Mouse (Mus musculus) kidney, embryonic 14.5 days (tissue): ENCODE data around the gene 2410015M20Rik. TPM values are rescaled to one million over a fixed set of nuclear protein-coding genes. Genes with fewer than 3 reads are reported as not detected.

Source experiments
- ATAC-seq: fragments of 200-750 bp; cut with Nextera tagmentation; 2 replicates; pipeline ENCODE4 v1.8.0; 2017; ENCODE audit warnings: moderate number of reproducible peaks, mild to moderate bottlenecking, moderate TSS enrichment, moderate library complexity; ENCODE audit not compliant: low FRiP score, low TSS enrichment
- H3K27ac ChIP-seq: fragments of 300-500 bp; sonication (generic); 2 replicates; pipeline ENCODE4 v1.5.1; 2014; ENCODE audit warnings: low read depth, mild to moderate bottlenecking, low read length, moderate library complexity, mixed read lengths
- H3K27me3 ChIP-seq: fragments of 300-500 bp; sonication (generic); 2 replicates; pipeline ENCODE4 v1.6.1; 2014; ENCODE audit warnings: mild to moderate bottlenecking, low read length; ENCODE audit not compliant: control insufficient read depth, insufficient read depth
- H3K36me3 ChIP-seq: fragments of 300-500 bp; sonication (generic); 2 replicates; pipeline ENCODE4 v1.6.1; 2014; ENCODE audit warnings: low read length, mixed read lengths; ENCODE audit not compliant: control insufficient read depth, insufficient read depth
- H3K4me1 ChIP-seq: fragments of 300-500 bp; sonication (generic); 2 replicates; pipeline ENCODE4 v1.6.1; 2014; ENCODE audit warnings: low read length, mixed read lengths; ENCODE audit not compliant: control insufficient read depth, insufficient read depth
- H3K4me2 ChIP-seq: fragments of 300-500 bp; sonication (generic); replicated peaks from 2 replicates; pipeline ENCODE4 v1.6.1; 2014; ENCODE audit warnings: low read depth, mild to moderate bottlenecking, low read length
- H3K4me3 ChIP-seq: fragments of 300-500 bp; sonication (generic); 2 replicates; pipeline ENCODE4 v1.5.1; 2014; ENCODE audit warnings: mild to moderate bottlenecking, low read length
- H3K9ac ChIP-seq: fragments of 300-500 bp; sonication (generic); 2 replicates; pipeline ENCODE4 v1.6.1; 2014; ENCODE audit warnings: low read depth, mild to moderate bottlenecking, low read length, moderate library complexity
- H3K9me3 ChIP-seq: fragments of 300-500 bp; sonication (generic); 2 replicates; pipeline ENCODE4 v1.6.1; 2016; ENCODE audit warnings: low read length; ENCODE audit not compliant: control insufficient read depth
- WGBS: fragments of 180-500 bp; shearing (Covaris S2); extraction: QIAGEN DNeasy Blood & Tissue Kit; methylation state at CpG from one replicate; pipeline ENCODE4 v1.1.7; 2014; 5-methylcytosine and 5-hydroxymethylcytosine counted together
- polyA plus RNA-seq: library from polyadenylated mRNA; unstranded; fragments of >200 nt; fragmentation: Nextera tagmentation; extraction: Ambion mirVana; gene quantifications from 2 replicates; pipeline ENCODE4 v1.2.1, GENCODE M21; 2014

Gene 2410015M20Rik
- polyA plus RNA-seq, 1 experiment from 2014 or later: 234 TPM

DNA sequence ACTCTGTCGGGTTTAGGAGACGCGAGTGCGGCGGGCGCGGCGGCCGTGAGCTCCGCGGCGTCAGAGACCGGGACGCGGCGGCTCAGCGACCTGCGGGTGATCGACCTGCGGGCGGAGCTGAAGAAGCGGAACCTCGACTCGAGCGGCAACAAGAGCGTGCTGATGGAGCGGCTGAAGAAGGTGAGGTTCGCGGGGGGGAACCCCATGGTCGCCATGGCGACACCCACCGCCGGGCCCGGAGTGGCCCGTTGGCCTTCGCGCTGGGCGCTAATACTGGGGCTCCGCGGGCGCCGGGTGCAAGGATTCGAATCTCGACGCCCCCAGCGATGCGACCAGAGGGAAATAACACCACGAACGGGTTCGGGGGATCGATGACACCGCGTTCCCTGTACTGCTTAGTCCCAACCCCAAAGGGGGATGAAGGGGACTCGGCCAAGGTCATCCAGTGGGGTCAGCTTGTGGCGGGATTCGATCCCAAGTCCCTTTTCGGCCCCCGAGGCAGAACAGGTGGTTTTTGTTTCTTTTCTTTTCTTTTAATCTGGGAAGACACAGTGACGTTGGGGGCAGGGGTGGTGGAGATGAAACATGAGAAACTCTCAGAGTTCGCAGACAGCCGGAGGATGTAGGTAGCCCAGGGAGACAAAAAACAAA is 24.3 kb downstream of the 2410015M20Rik start:
- Histone ChIP-seq H3K9me3 (no peaks in the 10 kb centered on the region), H3K4me1 (peaks cover 25% of the 10 kb centered on the region), H3K4me3 (peak overlapping the region; percentile 98), H3K9ac (peak overlapping the region; percentile 93), H3K4me2 (peak overlapping the region; percentile 90), H3K27me3 (no peaks in the 10 kb centered on the region), H3K27ac (peak overlapping the region; percentile 94), H3K36me3 (peaks cover 71% of the 10 kb centered on the region)
- WGBS: under 1% methylated on average over 55 of the region's 61 CpGs
- peak; percentile 12 for ATAC-seq

DNA sequence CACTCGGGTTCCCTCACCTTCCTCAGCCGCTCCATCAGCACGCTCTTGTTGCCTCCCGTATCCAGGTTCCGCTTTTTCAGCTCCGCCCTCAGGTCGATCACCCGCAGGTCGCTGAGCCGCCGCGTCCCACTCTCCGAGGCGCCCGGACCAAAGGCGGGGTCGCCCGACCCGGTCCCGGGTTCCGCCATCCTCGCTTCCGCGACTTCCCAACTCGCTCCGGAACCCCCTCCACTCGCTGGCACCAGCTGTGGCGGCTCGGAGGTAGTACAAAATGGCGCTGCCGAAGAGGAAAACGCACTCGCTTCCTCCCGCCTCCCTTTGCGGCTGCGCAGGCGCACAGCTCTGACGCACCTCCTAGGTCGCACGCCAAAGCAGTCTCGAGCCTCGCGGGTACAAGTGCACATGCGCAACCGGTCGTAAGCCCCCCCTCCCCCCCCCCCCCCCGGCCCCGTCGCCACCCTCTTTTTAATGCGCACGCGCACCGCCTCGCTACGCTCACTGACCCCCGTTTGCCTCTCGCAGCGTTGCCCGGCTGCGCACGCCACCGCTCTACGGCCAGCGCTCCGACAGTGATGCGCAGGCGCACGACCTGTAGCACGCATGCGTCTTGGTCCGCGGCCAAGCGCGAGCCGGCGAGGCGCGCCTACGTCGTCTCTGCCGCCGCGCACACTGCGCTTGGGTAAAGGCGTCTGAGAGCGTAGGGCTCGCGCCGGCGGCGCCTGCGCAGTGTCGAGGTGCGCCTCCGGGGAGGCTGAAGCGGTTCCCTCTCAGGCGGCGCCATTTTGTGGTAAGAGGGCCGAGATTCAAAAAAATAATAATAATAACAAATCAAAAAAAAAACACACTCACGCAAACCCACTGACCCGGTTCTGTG is 25.1 kb downstream of the 2410015M20Rik start, which contains the start of the genes Safb2 and Safb:
Gene Safb2, minus strand, starts transcription at position 329 of the 874 bp plus-strand sequence.
Gene Safb, plus strand, starts transcription at position 569 of the 874 bp plus-strand sequence.
- H3K27me3 ChIP-seq: no peaks in the 10 kb centered on the region
- peak within 1 kb of the TSS; percentile 93 for H3K9ac ChIP-seq
- WGBS: under 1% methylated on average over 82 of the region's 101 CpGs
- H3K4me1 ChIP-seq: peaks cover 25% of the 10 kb centered on the region
- peak within 1 kb of the TSS; percentile 98 for H3K4me3 ChIP-seq
- no peaks in the 10 kb centered on the region for H3K9me3 ChIP-seq
- peak; percentile 97 for ATAC-seq
- H3K27ac ChIP-seq: peak within 1 kb of the TSS; percentile 94
- H3K4me2 ChIP-seq: peak within 1 kb of the TSS; percentile 90
- peaks cover 69% of the 10 kb centered on the region for H3K36me3 ChIP-seq

DNA sequence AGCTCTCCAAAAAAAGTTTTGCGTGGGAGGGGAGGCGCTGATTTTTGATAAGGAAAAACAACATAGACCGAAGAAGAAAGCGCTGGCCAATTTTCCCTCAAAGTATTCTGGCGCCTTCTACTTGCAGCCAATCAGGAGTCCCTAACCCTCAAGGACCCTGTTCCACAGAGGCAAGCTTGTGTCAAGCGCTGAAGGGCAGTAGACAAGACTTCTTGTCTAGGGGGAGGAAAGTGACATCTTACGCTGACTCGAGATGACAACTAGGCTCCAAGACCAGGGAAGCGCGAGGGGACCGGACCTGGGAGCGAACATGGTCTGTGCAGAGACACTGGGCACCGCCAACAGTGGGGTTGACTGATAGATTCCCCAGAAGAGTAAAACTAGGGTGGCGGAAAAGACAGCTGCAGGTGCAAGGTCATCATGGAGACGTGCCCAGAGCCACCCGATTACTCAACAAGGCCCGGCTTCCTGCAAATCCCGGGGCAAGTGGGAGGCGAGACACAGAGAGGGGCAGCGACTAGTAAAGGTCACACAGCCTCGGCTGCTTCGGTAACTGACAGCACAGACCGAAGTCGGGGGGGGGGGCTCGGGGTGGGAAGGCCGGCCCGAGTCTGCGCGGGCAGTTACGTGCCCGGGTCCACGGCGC is 25.8 kb downstream of the 2410015M20Rik start:
- peak overlapping the region; percentile 91 for H3K27ac ChIP-seq
- no peaks in the 10 kb centered on the region for H3K27me3 ChIP-seq
- peaks cover 69% of the 10 kb centered on the region for H3K36me3 ChIP-seq
- H3K4me1 ChIP-seq: peaks cover 25% of the 10 kb centered on the region
- ATAC-seq: no peak
- H3K9me3 ChIP-seq: no peaks in the 10 kb centered on the region
- 2% methylated on average over 33 of the region's 33 CpGs for WGBS
- H3K4me3 ChIP-seq: peak overlapping the region; percentile 94
- peak overlapping the region; percentile 89 for H3K4me2 ChIP-seq
- peak overlapping the region; percentile 89 for H3K9ac ChIP-seq

DNA sequence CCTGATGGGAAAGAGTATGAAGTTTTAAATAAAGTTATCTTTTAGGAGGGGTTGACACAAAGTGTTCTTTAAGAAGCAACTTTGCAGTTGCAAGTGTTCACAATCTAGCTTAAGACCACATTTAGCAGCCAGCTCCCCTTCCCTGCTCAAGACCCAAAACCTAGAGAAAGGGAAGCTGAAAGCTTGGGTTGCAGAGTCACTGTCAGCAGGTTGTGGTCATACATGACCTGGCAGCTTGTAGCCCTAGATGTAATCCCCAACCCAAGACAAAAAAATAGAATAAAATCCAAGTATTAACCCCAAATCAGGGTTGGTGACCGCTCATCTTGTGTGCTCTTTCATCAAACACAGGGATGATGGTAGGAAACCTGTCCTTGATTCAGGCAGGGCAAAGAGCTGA is 26.5 kb downstream of the 2410015M20Rik start:
- Histone ChIP-seq H3K27me3 (no peaks in the 10 kb centered on the region), H3K4me1 (peaks cover 25% of the 10 kb centered on the region), H3K4me2 (peak overlapping the region; percentile 89), H3K4me3 (peak overlapping the region; percentile 94), H3K9me3 (no peaks in the 10 kb centered on the region), H3K27ac (no peak overlapping the region), H3K36me3 (peaks cover 69% of the 10 kb centered on the region), H3K9ac (peak overlapping the region; percentile 89)
- no peak for ATAC-seq
- WGBS: 88% methylated on average over 1 of the region's 1 CpGs

DNA sequence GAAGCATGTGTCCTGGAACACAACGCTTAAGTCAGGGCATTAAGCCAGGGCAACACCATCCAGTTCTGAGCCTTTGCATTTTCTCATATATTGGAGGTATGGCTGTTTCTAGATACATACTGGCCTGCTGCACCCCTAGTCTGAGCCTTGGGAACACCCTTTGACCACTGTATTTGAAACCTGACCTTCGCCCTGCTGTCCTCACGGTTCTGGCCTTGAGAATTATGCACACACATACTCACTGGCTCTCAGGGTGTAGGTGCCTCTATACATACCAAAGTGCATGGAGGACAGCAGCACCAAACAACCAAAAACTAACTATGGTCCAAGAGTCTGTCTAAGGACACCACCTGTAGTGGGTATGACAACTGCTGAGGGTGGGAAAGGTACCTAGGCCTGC is 36.6 kb downstream of the 2410015M20Rik start:
- H3K4me1 ChIP-seq: no peaks in the 10 kb centered on the region
- H3K36me3 ChIP-seq: peaks cover 91% of the 10 kb centered on the region
- H3K4me3 ChIP-seq: no peak overlapping the region
- 95% methylated on average over 3 of the region's 3 CpGs for WGBS
- no peak for ATAC-seq
- H3K9ac ChIP-seq: no peak overlapping the region
- no peaks in the 10 kb centered on the region for H3K27me3 ChIP-seq
- H3K9me3 ChIP-seq: no peaks in the 10 kb centered on the region
- H3K4me2 ChIP-seq: no peak overlapping the region
- H3K27ac ChIP-seq: no peak overlapping the region

DNA sequence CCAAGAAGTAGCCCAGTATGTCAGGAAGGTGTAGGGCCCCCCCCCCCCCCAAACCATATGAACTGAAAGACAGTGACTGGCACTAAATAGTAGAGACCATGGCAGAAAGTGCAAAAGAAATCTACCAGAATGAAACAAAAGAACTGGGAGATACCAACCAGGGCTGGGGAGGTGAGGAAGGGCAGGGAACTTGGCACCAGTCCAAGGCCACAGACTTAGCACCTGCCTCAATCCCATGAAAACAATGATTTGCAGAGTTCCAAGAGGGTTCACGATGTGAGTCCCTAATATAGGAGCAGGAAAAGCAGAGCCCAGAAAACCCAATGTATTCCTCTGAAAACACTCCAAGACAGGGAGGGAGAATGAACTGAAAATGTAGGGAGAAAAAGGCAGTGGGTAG is 37.4 kb downstream of the 2410015M20Rik start:
- no peak for ATAC-seq
- 100% methylated on average over 1 of the region's 1 CpGs for WGBS
- Histone ChIP-seq H3K4me1 (no peaks in the 10 kb centered on the region), H3K27me3 (no peaks in the 10 kb centered on the region), H3K4me3 (no peak overlapping the region), H3K9ac (no peak overlapping the region), H3K36me3 (peaks cover 91% of the 10 kb centered on the region), H3K9me3 (no peaks in the 10 kb centered on the region), H3K4me2 (no peak overlapping the region), H3K27ac (no peak overlapping the region)

DNA sequence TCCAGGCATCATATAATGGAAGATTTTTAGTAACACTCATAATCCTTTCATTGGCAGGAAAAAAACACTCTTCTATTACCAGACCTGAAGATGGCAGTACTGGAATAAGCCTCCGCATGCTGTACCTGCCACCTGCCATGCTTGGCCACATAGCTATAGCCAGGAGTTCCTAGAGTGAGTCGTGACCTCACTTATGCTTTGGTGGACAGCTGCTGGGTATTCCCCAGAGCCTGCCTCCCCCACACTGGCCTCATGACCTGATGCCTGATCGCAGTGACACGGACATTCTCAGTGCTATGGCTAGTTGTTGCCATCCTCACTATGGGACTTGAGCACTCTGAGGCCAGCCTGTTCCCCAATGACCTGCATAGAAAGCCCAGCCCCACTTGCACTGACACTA is 39.3 kb downstream of the 2410015M20Rik start:
- 90% methylated on average over 4 of the region's 4 CpGs for WGBS
- H3K9ac ChIP-seq: no peak overlapping the region
- H3K4me2 ChIP-seq: no peak overlapping the region
- peaks cover 98% of the 10 kb centered on the region for H3K36me3 ChIP-seq
- H3K4me3 ChIP-seq: no peak overlapping the region
- H3K9me3 ChIP-seq: no peaks in the 10 kb centered on the region
- H3K27ac ChIP-seq: no peak overlapping the region
- ATAC-seq: no peak
- H3K27me3 ChIP-seq: no peaks in the 10 kb centered on the region
- no peaks in the 10 kb centered on the region for H3K4me1 ChIP-seq

DNA sequence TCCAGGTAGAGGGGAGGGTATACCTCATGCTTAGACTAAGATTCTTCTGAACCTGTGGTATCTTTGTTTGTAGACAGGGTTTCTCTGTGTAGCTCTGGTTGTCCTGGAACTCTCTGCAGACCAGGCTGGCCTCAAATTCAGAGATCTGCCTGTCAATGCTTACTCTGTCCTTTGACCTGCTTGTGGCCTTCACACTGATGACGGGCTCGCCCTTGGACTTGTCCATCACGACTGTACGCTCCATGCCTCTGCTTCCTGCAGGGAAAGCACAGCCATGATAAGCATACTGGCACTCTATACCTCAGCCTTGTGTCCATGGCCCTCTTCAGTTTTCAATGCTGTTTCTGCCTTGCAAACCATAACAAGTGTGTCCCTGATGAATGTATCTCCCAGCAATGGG is 42.2 kb downstream of the 2410015M20Rik start:
- Histone ChIP-seq H3K36me3 (peaks cover 100% of the 10 kb centered on the region), H3K9ac (no peak overlapping the region), H3K4me2 (no peak overlapping the region), H3K4me1 (no peaks in the 10 kb centered on the region), H3K4me3 (no peak overlapping the region), H3K27ac (no peak overlapping the region), H3K27me3 (no peaks in the 10 kb centered on the region), H3K9me3 (no peaks in the 10 kb centered on the region)
- WGBS: 94% methylated on average over 4 of the region's 4 CpGs
- no peak for ATAC-seq
